Mouse (Mus musculus) layer of hippocampus, postnatal 25 days (tissue): ENCODE data around the gene Ccnb2. TPM values are rescaled to one million over a fixed set of nuclear protein-coding genes. Genes with fewer than 3 reads are reported as not detected.

Experiments used
- DNase-seq, 2 experiments: peaks; one replicate each; pipeline ENCODE4 v3.0.0; 2022; ENCODE audit warnings: mixed read lengths in 2 of 2, low spot score in 1 of 2; ENCODE audit errors: extremely low spot score in 1 of 2
- microRNA-seq, 2 experiments: library from miRNA; unstranded; fragments of <30 nt; microRNA quantifications; one replicate each; pipeline ENCODE4 v1.2.0; 2021
- total RNA-seq, 2 experiments: library from RNA; stranded (reverse); gene quantifications; 2 replicates each; pipeline ENCODE4 v1.2.3; 2021

The Ccnb2 gene
- total RNA-seq, 2 experiments from 2014 or later, result 1.1 to 1.4 TPM

- no peak for DNase-seq
Measured at GRCm38 (mm10) chr9:70384958-70385728, 36.2 kb downstream of the Ccnb2 start.

GRCm38 (mm10) chr9:70384494-70384893 is 36.9 kb downstream of the Ccnb2 start:
- DNase-seq, result no peak

GRCm38 (mm10) chr9:70383750-70384149 is 37.6 kb downstream of the Ccnb2 start:
- no peak for DNase-seq

GRCm38 (mm10) chr9:70382091-70382490 is 39.3 kb downstream of the Ccnb2 start:
- DNase-seq, result no peak

- DNase-seq, result no peak
Measured at GRCm38 (mm10) chr9:70379502-70380467, 41.6 kb downstream of the Ccnb2 start.

DNA sequence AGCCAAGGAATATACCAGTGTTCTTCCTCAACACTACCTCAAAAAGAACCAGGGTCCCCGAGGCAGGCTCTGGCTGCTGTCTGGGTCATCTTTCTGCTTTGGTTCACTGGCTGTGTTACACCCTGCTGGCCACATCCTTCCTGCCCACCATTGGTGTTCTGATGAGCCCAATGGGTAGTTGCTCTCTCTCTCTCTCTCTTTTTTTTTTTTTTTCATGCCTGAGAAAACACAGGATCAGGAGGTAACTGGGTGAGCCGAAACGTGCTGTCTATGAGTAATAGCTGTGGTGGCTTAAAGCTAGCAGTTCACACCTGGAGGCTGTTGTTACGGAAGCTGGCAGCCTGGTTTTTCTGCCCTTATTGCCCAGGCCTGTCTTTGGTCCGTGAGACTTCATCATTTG is 49.7 kb downstream of the Ccnb2 start:
- DNase-seq, result no peak

GRCm38 (mm10) chr9:70366898-70367297 is 54.4 kb downstream of the Ccnb2 start:
- no peak for DNase-seq

DNA sequence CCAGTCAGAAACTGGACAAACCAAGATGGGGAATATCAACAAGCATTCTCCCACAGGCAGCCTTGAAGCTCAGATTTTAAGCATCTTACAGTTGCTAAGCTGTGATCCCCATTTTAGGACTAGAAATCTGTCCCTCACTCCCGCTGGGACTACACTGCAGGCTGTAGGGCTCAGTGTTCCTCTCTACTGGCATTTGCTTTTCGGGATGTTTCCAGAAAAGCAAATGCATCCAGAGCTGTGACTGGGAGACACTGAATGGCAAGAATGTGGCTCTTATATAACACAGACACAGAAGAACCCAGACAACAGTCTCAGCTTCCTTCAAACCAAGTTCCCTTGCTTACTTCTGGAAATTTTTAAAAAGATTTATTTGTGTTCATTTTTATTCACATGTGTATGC is 55.4 kb downstream of the Ccnb2 start:
- DNase-seq, result no peak

GRCm38 (mm10) chr9:70364741-70365140 is 56.6 kb downstream of the Ccnb2 start:
- no peak for DNase-seq

- no peak for DNase-seq
Measured at GRCm38 (mm10) chr9:70359402-70360131, 61.8 kb downstream of the Ccnb2 start.

Small RNA genes lying within 50 kb of the gene (microRNA-seq; reads per million reads assigned to microRNA genes)
- gene Mir5626, result 0.20 to 0.55 reads per million in 2 experiments

Other genes starting within 250 kb of the Ccnb2 start
- 1 to 10 TPM; 8.9 TPM for gene Myo1e, start 214.2 kb downstream of the Ccnb2 start, total RNA-seq
- 10 to 100 TPM; 36.9 to 42.0 TPM for gene Rnf111, start 82.2 kb upstream of the Ccnb2 start, total RNA-seq
- gene Sltm, start 121.2 kb upstream of the Ccnb2 start, total RNA-seq, result 10 to 100 TPM; 41.8 to 57.4 TPM
- 1 to 10 TPM in 1 of 2 experiments, under 1 TPM in 1; 0.96 to 1.0 TPM for gene Gm10642, start 234.7 kb upstream of the Ccnb2 start, total RNA-seq
- 10 to 100 TPM; 31.9 TPM for gene Mindy2, start 235.6 kb upstream of the Ccnb2 start, total RNA-seq